Mouse (Mus musculus): ENCODE data around the gene Ldlrap1. TPM values are rescaled to one million over a fixed set of nuclear protein-coding genes. Genes with fewer than 3 reads are reported as not detected.
A peak's percentile ranks its signal among the peaks of the same experiment; 100 is the strongest.

Ldlrap1 gene
- polyA plus RNA-seq, 1 experiment, result 19.0 TPM

GRCm38 (mm10) chr4:134724974-134725373 lies 42.9 kb downstream of the Ldlrap1 start:
- no peak overlapping the region for H3K4me3 ChIP-seq
- H3K27me3 ChIP-seq (ENCODE audit: control insufficient read depth, insufficient read depth, insufficient read length), result no peaks in the 10 kb centered on the region
- H3K36me3 ChIP-seq (ENCODE audit: control insufficient read depth, insufficient read depth), result no peaks in the 10 kb centered on the region
- no peaks in the 10 kb centered on the region for H3K79me2 ChIP-seq (ENCODE audit: control insufficient read depth, insufficient read depth)
- H3K4me2 ChIP-seq (ENCODE audit: low read depth), result no peak overlapping the region
- H3ac ChIP-seq (ENCODE audit: control insufficient read depth, insufficient read length), result no peak overlapping the region
- TF ChIP-seq REST (IDR thresholded peaks at IDR 0.05; ENCODE audit: insufficient read depth, insufficient read length), result no peak
- TF ChIP-seq CEBPB (IDR thresholded peaks at IDR 0.05; ENCODE audit: insufficient read depth, poor library complexity, severe bottlenecking), result no peak
- no peak for TF ChIP-seq POLR2AphosphoS2 (IDR thresholded peaks at IDR 0.05; ENCODE audit: insufficient read length, low read depth)
- no peak for TF ChIP-seq MAX (IDR thresholded peaks at IDR 0.05; ENCODE audit: low read depth)
- no peak for TF ChIP-seq POLR2A (IDR thresholded peaks at IDR 0.05; ENCODE audit: insufficient read length, low read depth)
- TF ChIP-seq SRF (IDR thresholded peaks at IDR 0.05; ENCODE audit: control insufficient read depth, insufficient read length, low read depth), result no peak
- TF ChIP-seq MYOD1 (IDR thresholded peaks at IDR 0.05; ENCODE audit: control insufficient read depth in 1 of 3, insufficient read length in 2 of 3, low read depth in 2 of 3), result no peak
- TF ChIP-seq TCF12 (IDR thresholded peaks at IDR 0.05; ENCODE audit: insufficient read depth, poor library complexity, severe bottlenecking), result no peak
- no peak for TF ChIP-seq USF1 (IDR thresholded peaks at IDR 0.05; ENCODE audit: low read depth)
- TF ChIP-seq E2F4 (IDR thresholded peaks at IDR 0.05; ENCODE audit: insufficient read depth), result no peak
- no peak for TF ChIP-seq MYOG (IDR thresholded peaks at IDR 0.05; ENCODE audit: control insufficient read depth in 1 of 3, insufficient read depth in 1 of 3, insufficient read length in 2 of 3, low read depth in 2 of 3)
- no peak for TF ChIP-seq TCF3 (IDR thresholded peaks at IDR 0.05; ENCODE audit: insufficient read length, low read depth)

- TF ChIP-seq REST (IDR thresholded peaks at IDR 0.05; ENCODE audit: insufficient read depth, insufficient read length) (no peak), SRF (IDR thresholded peaks at IDR 0.05; ENCODE audit: control insufficient read depth, insufficient read length, low read depth) (no peak), TCF12 (IDR thresholded peaks at IDR 0.05; ENCODE audit: insufficient read depth, poor library complexity, severe bottlenecking) (no peak), MYOD1 (IDR thresholded peaks at IDR 0.05; ENCODE audit: control insufficient read depth in 1 of 3, insufficient read length in 2 of 3, low read depth in 2 of 3) (no peak), CEBPB (IDR thresholded peaks at IDR 0.05; ENCODE audit: insufficient read depth, poor library complexity, severe bottlenecking) (no peak), MAX (IDR thresholded peaks at IDR 0.05; ENCODE audit: low read depth) (no peak), TCF3 (IDR thresholded peaks at IDR 0.05; ENCODE audit: insufficient read length, low read depth) (no peak), USF1 (IDR thresholded peaks at IDR 0.05; ENCODE audit: low read depth) (no peak), MYOG (IDR thresholded peaks at IDR 0.05; ENCODE audit: control insufficient read depth in 1 of 3, insufficient read depth in 1 of 3, insufficient read length in 2 of 3, low read depth in 2 of 3) (no peak), POLR2A (IDR thresholded peaks at IDR 0.05; ENCODE audit: insufficient read length, low read depth) (no peak), POLR2AphosphoS2 (IDR thresholded peaks at IDR 0.05; ENCODE audit: insufficient read length, low read depth) (no peak), E2F4 (IDR thresholded peaks at IDR 0.05; ENCODE audit: insufficient read depth) (no peak)
- Histone ChIP-seq H3K27me3 (ENCODE audit: control insufficient read depth, insufficient read depth, insufficient read length) (no peaks in the 10 kb centered on the region), H3ac (ENCODE audit: control insufficient read depth, insufficient read length) (no peak overlapping the region), H3K4me3 (no peak overlapping the region), H3K4me2 (ENCODE audit: low read depth) (no peak overlapping the region), H3K36me3 (ENCODE audit: control insufficient read depth, insufficient read depth) (no peaks in the 10 kb centered on the region), H3K79me2 (ENCODE audit: control insufficient read depth, insufficient read depth) (no peaks in the 10 kb centered on the region)
Measured at GRCm38 (mm10) chr4:134723251-134723650, 44.6 kb downstream of the Ldlrap1 start.

GRCm38 (mm10) chr4:134721076-134721475 lies 46.7 kb downstream of the Ldlrap1 start:
- no peaks in the 10 kb centered on the region for H3K36me3 ChIP-seq (ENCODE audit: control insufficient read depth, insufficient read depth)
- no peak overlapping the region for H3K4me3 ChIP-seq
- peak; percentile 50 to 56 (median 55) for TF ChIP-seq MYOD1 (IDR thresholded peaks at IDR 0.05; ENCODE audit: control insufficient read depth in 1 of 3, insufficient read length in 2 of 3, low read depth in 2 of 3)
- TF ChIP-seq MYOG (IDR thresholded peaks at IDR 0.05; ENCODE audit: control insufficient read depth in 1 of 3, insufficient read depth in 1 of 3, insufficient read length in 2 of 3, low read depth in 2 of 3), result no peak
- peak overlapping the region; percentile 73 for H3K4me2 ChIP-seq (ENCODE audit: low read depth)
- H3K27me3 ChIP-seq (ENCODE audit: control insufficient read depth, insufficient read depth, insufficient read length), result no peaks in the 10 kb centered on the region
- H3ac ChIP-seq (ENCODE audit: control insufficient read depth, insufficient read length), result no peak overlapping the region
- H3K79me2 ChIP-seq (ENCODE audit: control insufficient read depth, insufficient read depth), result no peaks in the 10 kb centered on the region

- H3K27me3 ChIP-seq (ENCODE audit: control insufficient read depth, insufficient read depth, insufficient read length), result no peaks in the 10 kb centered on the region
Measured at GRCm38 (mm10) chr4:134720371-134720770, 47.5 kb downstream of the Ldlrap1 start.

GRCm38 (mm10) chr4:134719489-134719888 lies 48.3 kb downstream of the Ldlrap1 start:
- TF ChIP-seq TCF12 (IDR thresholded peaks at IDR 0.05; ENCODE audit: insufficient read depth, poor library complexity, severe bottlenecking) (no peak), MYOG (IDR thresholded peaks at IDR 0.05; ENCODE audit: control insufficient read depth in 1 of 3, insufficient read depth in 1 of 3, insufficient read length in 2 of 3, low read depth in 2 of 3) (no peak), POLR2AphosphoS2 (IDR thresholded peaks at IDR 0.05; ENCODE audit: insufficient read length, low read depth) (no peak), SRF (IDR thresholded peaks at IDR 0.05; ENCODE audit: control insufficient read depth, insufficient read length, low read depth) (no peak), E2F4 (IDR thresholded peaks at IDR 0.05; ENCODE audit: insufficient read depth) (no peak), TCF3 (IDR thresholded peaks at IDR 0.05; ENCODE audit: insufficient read length, low read depth) (no peak), MYOD1 (IDR thresholded peaks at IDR 0.05; ENCODE audit: control insufficient read depth in 1 of 3, insufficient read length in 2 of 3, low read depth in 2 of 3) (no peak), POLR2A (IDR thresholded peaks at IDR 0.05; ENCODE audit: insufficient read length, low read depth) (no peak), CEBPB (IDR thresholded peaks at IDR 0.05; ENCODE audit: insufficient read depth, poor library complexity, severe bottlenecking) (no peak), MAX (IDR thresholded peaks at IDR 0.05; ENCODE audit: low read depth) (no peak), USF1 (IDR thresholded peaks at IDR 0.05; ENCODE audit: low read depth) (no peak), REST (IDR thresholded peaks at IDR 0.05; ENCODE audit: insufficient read depth, insufficient read length) (no peak)
- Histone ChIP-seq H3ac (ENCODE audit: control insufficient read depth, insufficient read length) (no peak overlapping the region), H3K36me3 (ENCODE audit: control insufficient read depth, insufficient read depth) (no peaks in the 10 kb centered on the region), H3K79me2 (ENCODE audit: control insufficient read depth, insufficient read depth) (no peaks in the 10 kb centered on the region), H3K4me3 (no peak overlapping the region), H3K4me2 (ENCODE audit: low read depth) (no peak overlapping the region), H3K27me3 (ENCODE audit: control insufficient read depth, insufficient read depth, insufficient read length) (no peaks in the 10 kb centered on the region)

More at GRCm38 (mm10) chr4:134720371-134720770, 47.5 kb downstream of the Ldlrap1 start:
- Histone ChIP-seq H3K4me3 (no peak overlapping the region), H3ac (ENCODE audit: control insufficient read depth, insufficient read length) (no peak overlapping the region), H3K36me3 (ENCODE audit: control insufficient read depth, insufficient read depth) (no peaks in the 10 kb centered on the region), H3K79me2 (ENCODE audit: control insufficient read depth, insufficient read depth) (no peaks in the 10 kb centered on the region), H3K4me2 (ENCODE audit: low read depth) (peak overlapping the region; percentile 73)
- TF ChIP-seq POLR2AphosphoS2 (IDR thresholded peaks at IDR 0.05; ENCODE audit: insufficient read length, low read depth) (no peak), SRF (IDR thresholded peaks at IDR 0.05; ENCODE audit: control insufficient read depth, insufficient read length, low read depth) (no peak), MAX (IDR thresholded peaks at IDR 0.05; ENCODE audit: low read depth) (no peak), TCF3 (IDR thresholded peaks at IDR 0.05; ENCODE audit: insufficient read length, low read depth) (no peak), MYOG (IDR thresholded peaks at IDR 0.05; ENCODE audit: control insufficient read depth in 1 of 3, insufficient read depth in 1 of 3, insufficient read length in 2 of 3, low read depth in 2 of 3) (no peak), TCF12 (IDR thresholded peaks at IDR 0.05; ENCODE audit: insufficient read depth, poor library complexity, severe bottlenecking) (no peak), MYOD1 (IDR thresholded peaks at IDR 0.05; ENCODE audit: control insufficient read depth in 1 of 3, insufficient read length in 2 of 3, low read depth in 2 of 3) (no peak), USF1 (IDR thresholded peaks at IDR 0.05; ENCODE audit: low read depth) (no peak), E2F4 (IDR thresholded peaks at IDR 0.05; ENCODE audit: insufficient read depth) (no peak), CEBPB (IDR thresholded peaks at IDR 0.05; ENCODE audit: insufficient read depth, poor library complexity, severe bottlenecking) (no peak), POLR2A (IDR thresholded peaks at IDR 0.05; ENCODE audit: insufficient read length, low read depth) (no peak), REST (IDR thresholded peaks at IDR 0.05; ENCODE audit: insufficient read depth, insufficient read length) (no peak)
